Mouse (Mus musculus) left cerebral cortex, adult 2 months (tissue): Measurements from ENCODE around the gene Ipmk. TPM values are rescaled to one million over a fixed set of nuclear protein-coding genes. Genes with fewer than 3 reads are reported as not detected.
A peak's percentile ranks its signal among the peaks of the same experiment; 100 is the strongest.
"Not testable (repeated sequence)": the region's sequence is repeated elsewhere in the genome, so short reads cannot be mapped to it uniquely, and the experiment has no call there.

ENCODE experiments used
- DNase-seq, 2 experiments: peaks; one replicate each; pipeline ENCODE4 v3.0.0; 2021 to 2022; ENCODE audit warnings: low spot score in 2 of 2, mixed read lengths in 1 of 2; ENCODE audit errors: extremely low spot score in 1 of 2
- H3K27ac ChIP-seq: fragments of 200-600 bp; 2 replicates; pipeline ENCODE4 v1.8.1; 2022
- H3K4me3 ChIP-seq: fragments of 200-600 bp; 2 replicates; pipeline ENCODE4 v1.8.1; 2022
- CTCF ChIP-seq: fragments of 200-600 bp; IDR thresholded peaks from 2 replicates; pipeline ENCODE4 v1.8.1; 2022; ENCODE audit warnings: antibody characterized with exemption, mild to moderate bottlenecking, moderate library complexity
- intact Hi-C: fragments of 180-260 bp; cut with DNase I; formaldehyde crosslinking; loops from one replicate; pipeline ENCODE4 v1.15.1; 2025
- total RNA-seq, 2 experiments: library from RNA; stranded (reverse); gene quantifications; 2 replicates each; pipeline ENCODE4 v1.2.3; 2021

The Ipmk gene
- total RNA-seq, 2 experiments from 2014 or later = 30.5 to 36.7 TPM

DNA sequence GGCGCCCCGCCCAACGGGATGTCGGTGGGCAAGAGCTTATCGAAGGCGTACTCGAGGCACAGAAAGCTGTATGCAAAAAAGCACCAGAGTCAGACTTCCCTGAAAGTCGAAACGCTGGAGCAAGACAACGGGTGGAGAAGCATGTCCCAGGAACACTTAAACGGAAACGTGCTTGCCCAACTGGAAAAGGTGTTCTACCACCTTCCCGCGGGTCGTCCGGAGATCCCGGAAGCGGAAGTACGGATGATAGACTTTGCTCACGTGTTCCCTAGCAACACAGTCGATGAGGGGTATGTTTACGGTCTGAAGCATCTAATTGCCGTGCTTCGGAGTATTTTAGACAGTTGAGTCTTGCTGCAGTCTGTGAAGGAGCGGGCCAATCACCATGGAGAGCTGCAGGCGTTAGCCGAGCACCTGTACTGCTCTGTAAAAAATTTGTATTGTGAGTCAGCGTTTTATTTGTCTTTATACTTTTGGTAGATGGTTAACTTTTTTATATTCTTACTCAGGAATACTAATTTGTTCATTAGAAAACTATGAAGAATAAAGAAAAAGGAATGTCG lies 34.0 kb downstream of the Ipmk start:
- intact Hi-C loops = no loop called here
- TF ChIP-seq CTCF = no peak
- Histone ChIP-seq H3K27ac (no peak overlapping the region), H3K4me3 (no peak overlapping the region)
- DNase-seq = no peak

DNA sequence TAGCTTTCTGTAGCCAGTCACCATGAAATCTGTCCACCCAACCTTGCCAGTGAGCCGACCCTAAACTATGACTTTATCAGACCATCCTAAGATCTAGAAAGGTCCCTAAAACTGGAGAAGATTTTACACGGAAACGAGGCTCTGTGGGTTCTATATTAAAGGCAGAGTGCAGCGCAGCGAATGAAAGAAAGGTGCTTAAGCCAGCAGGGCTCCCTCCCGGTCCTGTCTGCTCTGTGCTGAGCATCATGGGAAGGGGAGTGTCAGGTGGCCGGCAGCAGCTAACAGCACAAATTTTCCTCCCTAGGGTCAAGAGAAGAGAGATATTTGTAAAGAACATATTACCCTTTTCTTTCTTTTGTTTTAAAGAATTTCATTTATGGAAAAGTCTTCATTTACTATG lies 34.5 kb downstream of the Ipmk start:
- Histone ChIP-seq H3K27ac (no peak overlapping the region), H3K4me3 (no peak overlapping the region)
- intact Hi-C loops = no loop called here
- no peak for TF ChIP-seq CTCF
- no peak for DNase-seq

DNA sequence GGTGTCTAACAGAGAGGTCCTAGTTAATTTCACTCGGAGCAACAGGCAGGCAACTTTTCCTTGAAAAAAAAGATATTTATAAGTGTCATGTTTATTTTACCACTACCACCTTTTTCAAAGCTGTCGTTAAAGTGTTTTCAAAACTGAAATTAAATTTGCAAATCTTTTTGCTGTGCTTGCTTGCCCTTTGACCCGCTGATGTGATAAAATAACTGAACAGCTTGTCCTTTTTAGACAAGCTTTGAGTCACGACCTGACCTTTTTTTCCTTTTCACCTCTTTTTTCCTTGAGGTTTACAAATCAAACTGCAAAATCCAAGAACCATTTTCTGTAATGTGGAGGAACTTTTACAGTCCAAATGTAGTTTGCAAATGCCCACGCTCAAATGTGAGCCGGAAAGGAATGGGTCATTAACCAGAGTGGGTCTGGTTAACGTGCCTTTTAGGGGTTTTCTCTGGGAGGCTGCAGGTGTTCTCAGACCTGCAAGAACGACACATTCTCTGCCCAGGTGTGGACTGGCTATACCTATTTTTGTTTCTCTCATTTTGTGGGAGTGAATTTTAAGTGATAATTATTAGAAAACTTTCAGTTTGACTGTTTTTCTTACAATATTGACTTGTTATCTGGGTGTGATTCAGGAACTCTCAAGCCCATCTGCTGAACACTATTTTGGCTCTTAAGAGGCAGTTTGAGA lies 35.4 kb downstream of the Ipmk start:
- no peak for DNase-seq
- intact Hi-C loops = no loop called here
- no peak overlapping the region for H3K4me3 ChIP-seq

DNA sequence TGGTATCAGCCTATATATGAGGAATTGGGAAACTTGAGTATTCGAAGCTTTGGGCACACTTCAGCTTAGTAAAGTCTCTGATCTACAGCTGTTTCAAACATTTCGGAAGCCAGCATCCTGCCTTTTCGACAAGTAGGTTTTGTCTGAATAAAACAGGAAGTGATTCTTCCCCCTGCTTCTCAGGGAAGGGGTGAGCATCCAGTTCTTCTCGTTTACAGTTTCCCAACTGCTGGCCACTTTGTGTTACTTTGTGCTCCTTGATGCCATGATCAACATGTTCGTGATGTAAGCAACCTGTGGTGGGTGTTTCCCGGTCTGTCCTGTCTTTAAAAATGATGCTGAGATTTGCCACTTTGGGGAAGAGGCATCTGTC lies 36.0 kb downstream of the Ipmk start:
- intact Hi-C loops, H3K27ac ChIP-seq, H3K4me3 ChIP-seq, DNase-seq: not testable (repeated sequence)

More for the DNA sequence above, 35.4 kb downstream of the Ipmk start:
- no peak overlapping the region for H3K27ac ChIP-seq
- TF ChIP-seq CTCF = no peak

DNA sequence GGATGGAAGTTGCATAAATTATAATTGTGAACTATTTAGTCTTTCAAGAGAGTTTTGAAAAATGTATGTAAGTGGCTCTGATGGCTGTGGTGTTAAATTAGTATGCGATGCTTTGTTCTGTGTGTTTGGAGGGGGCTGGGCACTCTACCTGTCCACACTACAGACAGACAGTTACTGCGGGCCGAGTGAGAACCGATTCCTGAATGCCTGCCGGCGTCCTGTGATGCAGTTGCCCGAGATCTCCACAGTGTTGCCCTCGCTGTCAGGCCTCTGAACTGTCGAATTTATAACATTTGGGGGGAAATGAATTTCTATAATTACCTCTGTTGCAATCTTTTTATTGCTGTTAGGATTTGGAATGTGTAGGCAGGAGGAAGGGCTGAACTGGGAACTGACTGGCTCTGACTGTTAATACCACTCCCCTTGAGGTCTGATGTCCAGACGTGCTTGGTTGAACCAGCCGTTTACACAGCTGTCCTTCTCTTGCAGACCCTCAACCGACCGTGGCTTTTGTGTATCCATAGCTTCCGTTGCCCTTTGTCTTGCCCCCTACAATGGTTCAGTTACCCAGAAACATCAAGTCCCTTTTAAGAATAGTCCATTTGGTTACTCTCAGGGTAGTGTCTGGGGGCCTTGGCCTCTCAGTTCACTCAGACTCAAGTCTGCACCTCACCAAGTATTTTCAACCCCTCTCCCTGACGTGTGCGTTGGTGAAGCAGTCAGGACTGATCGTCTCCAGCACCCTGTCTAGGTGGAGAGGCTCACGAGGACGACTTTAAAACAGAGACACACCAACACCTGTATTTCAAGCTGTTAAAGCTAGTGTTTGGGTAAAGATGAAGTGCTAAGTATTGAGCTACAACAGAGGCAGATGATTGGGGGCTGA lies 36.8 kb downstream of the Ipmk start:
- no peak for TF ChIP-seq CTCF
- intact Hi-C loops = no loop called here
- Histone ChIP-seq H3K4me3 (no peak overlapping the region), H3K27ac (no peak overlapping the region)
- no peak for DNase-seq

DNA sequence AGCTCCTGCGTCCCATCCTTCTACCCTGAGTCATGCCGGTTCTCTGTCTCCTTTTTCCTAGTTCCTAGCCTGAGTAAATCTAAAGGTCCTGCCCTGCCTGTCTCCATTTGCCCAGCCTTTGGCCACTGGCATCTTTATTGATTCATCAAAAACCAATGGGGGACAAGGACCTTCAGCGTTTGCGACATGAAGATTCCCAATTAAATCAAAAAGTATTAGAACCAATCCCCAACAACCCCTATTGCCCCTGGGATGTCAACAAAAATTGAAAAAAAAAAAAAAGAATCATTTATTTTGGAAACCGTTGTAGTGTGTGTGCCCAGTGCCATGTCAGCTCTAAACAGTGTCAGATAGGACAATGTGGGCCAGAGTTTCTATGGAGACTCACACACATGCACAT lies 41.7 kb downstream of the Ipmk start:
- no peak overlapping the region for H3K4me3 ChIP-seq
- intact Hi-C loops = no loop called here
- DNase-seq = no peak
- TF ChIP-seq CTCF = no peak
- no peak overlapping the region for H3K27ac ChIP-seq

DNA sequence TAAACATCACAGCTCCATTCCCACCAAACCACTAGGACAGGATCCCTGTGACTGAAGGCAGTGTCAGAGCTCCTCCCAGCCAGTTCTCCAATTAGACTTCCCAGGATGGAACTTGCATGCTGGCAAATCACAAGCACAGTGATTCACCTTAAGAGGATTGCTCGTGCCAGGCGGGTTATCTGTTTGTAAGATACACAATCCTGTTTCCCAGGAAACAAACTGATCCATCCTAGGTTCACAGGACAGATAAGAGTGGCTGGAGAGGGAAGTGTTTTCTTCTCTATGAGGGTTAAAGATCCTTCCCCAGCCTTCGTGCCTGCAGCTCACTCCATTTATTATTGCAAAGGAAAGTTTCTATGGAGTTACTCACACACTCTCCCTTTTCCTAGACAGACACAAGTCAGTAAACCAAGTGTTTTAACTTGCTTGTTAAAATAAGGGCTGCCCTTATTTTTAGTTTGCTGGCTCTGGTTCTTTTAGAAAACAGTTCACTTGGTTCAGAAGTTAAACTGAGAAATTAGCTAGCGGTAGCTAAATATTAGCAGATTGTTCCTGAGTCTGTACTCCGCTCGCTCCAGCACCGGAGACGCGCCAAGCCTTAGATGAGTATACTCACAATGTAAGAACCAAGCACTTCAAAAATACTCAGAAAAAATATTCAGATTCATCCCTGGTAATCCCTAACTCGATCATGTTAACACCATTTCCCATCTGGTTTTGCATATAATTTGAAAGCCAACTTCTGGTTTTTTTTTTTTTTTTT lies 51.0 kb downstream of the Ipmk start:
- intact Hi-C loops = no loop called here

DNA sequence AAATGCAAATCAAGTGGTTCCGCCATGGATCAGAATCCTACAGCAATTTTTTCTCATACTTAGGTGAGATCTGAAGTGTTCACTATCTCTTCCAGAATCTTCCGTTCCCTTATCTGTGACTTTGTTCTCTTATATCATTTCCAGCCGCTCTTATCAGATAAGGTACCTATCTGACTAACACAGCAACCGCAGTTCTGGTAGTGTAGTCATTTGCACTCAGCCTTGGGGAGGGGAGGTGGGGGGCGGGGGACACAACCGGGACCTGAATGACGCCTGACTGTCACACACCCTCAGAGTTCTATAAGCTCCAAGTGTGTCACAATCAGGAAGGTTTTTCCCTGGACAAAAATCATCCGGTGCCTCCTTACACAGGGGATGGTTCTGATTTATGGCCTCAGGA lies 51.8 kb downstream of the Ipmk start:
- Histone ChIP-seq H3K4me3 (no peak overlapping the region), H3K27ac (no peak overlapping the region)
- DNase-seq = no peak
- no peak for TF ChIP-seq CTCF
- intact Hi-C loops = no loop called here

More for the DNA sequence above, 51.0 kb downstream of the Ipmk start:
- no peak overlapping the region for H3K27ac ChIP-seq
- TF ChIP-seq CTCF = no peak
- no peak for DNase-seq
- no peak overlapping the region for H3K4me3 ChIP-seq

DNA sequence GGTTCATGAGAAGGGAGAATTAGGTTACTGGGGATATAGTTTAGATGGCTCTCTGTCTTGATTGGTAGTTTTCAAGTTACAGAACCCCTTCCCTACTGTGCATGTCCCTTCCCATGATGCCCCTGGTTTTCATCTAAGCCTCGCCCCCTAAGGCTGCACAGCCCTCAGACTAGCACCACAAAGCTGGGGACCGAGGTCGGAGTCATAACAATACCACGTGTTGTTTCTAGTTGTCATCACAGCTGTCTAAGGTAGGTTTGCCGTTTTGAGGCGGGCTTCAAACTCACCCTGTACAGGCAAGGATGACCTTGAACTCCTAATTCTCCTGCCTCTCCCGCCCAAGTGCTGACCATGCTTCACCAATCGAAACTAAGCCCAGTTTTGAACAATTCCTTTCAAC lies 52.4 kb downstream of the Ipmk start:
- no peak for TF ChIP-seq CTCF
- DNase-seq = no peak
- intact Hi-C loops = no loop called here

DNA sequence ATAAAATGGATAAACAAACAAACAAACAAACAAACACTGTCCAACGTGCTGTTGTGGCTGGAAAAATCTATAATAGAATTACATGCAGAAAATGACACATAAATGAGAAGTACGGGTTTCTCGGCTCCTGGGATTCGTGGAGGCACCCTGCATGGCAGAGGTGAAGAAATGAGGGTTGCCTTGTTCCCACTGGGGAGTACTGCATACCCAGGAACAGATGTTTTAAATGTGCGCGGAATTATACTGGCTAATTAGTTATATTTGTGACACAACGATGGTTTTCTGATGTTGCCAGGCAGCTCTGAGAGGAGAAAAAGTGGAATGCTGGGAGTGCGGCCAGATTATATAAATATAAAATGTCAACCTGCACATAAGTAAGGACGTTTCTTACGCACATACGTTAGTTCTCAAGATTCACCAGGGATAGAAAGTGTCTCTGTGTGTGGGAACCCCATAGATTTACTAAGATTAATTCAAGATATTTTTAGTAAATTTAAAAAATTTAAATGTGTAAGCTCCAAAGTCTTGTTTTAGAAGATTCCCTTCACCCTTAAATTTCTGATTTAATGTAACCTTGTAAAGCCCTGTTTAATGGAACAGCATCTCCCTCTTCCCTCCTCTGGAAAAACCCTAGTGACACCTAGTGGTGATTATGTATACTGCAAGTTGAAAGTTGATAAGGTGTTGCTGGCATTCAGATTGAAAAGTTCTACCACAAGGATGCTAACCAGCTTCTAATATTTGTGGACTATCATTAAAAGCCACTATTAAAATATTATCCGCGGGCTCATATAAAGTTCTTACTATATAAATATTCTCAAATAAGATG lies 53.5 kb downstream of the Ipmk start:
- no peak overlapping the region for H3K27ac ChIP-seq
- no peak overlapping the region for H3K4me3 ChIP-seq
- intact Hi-C loops = loop anchor here (1.0 kb wide), 1 partner anchor 74 kb away; no protein-coding TSS in a partner anchor
- no peak for DNase-seq
- TF ChIP-seq CTCF = peak; percentile 96

More for the DNA sequence above, 52.4 kb downstream of the Ipmk start:
- Histone ChIP-seq H3K4me3 (no peak overlapping the region), H3K27ac (no peak overlapping the region)

DNA sequence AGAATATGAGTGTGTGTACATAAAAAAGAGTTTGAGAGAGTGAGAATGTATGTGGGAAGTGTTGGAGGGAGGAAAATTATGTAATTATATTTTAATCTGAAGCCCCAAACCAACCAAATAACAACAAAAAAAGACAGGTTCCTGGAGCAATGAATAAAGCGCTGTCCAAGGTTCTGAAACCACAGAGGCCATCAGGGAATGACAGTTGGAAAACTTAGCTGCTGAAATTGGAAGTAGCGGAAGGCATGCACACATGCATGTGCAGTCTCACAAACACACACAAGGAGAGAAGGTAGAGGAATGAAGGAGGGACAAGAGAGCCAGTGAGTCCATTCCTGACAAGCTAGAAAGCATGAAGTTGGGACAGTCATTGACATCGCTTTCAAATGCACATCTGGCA lies 56.1 kb downstream of the Ipmk start:
- intact Hi-C loops = no loop called here
- Histone ChIP-seq H3K27ac (no peak overlapping the region), H3K4me3 (no peak overlapping the region)
- no peak for DNase-seq
- TF ChIP-seq CTCF = no peak
